Mouse (Mus musculus) adrenal gland, adult 8-10 months (tissue): ENCODE data around the gene Thbs2. TPM values are rescaled to one million over a fixed set of nuclear protein-coding genes. Genes with fewer than 3 reads are reported as not detected.

Source experiments
- DNase-seq: peaks from one replicate; pipeline ENCODE4 v3.0.0; 2022
- total RNA-seq, 4 experiments: library from RNA; stranded (reverse); gene quantifications; 2 replicates each; pipeline ENCODE4 v1.2.4; 2022

The Thbs2 gene
- total RNA-seq, 4 experiments from 2014 or later = 3.5 to 5.4 (median 3.8) TPM

- no peak for DNase-seq
Measured at GRCm38 (mm10) chr17:14696281-14696795, 2.3 kb upstream of the Thbs2 start.

DNA sequence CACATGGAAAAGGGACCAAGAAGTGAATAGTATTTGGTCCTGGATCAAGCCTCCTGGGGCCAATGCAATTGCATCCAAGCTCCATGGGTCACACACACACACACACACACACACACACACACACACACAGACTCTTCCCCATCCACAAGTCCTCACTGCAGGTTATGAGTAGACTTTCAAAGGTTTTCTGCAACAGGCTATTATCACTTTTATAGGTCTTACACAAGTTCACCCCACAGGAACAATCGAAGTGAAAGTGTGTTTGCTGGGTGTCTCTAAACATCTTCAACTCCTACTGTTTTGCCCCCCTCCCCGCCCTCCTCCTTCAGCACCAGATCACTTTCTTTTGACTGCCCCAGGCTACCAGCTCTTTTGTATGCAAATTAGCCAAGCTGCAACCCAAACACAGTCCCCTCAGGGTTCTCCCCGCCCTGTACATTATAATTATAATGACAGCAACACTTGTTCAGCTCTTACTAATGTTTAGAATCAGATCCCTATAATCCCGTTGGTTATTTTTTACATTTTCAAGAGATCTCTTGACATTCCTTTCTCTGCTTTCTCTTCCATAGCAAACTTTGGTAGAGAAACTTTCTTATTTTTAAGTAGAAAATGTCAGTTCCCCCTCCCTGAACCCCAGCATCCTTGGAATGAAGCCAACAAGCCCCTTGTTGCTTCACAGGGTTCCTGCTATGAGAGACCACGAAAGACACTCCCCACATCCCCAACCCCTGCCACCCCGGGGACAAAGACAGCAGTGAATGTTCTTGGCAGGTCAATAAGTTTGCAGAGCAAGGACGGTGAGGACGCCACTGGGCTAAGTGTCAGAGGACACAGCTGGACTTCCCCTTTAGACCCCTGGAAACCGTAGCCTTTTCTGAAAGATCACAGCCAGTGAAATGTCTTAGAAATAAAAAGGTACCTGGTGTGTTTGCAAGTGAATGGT, 714 bp downstream of the Thbs2 start:
- DNase-seq = no peak

- no peak for DNase-seq
Measured at GRCm38 (mm10) chr17:14691901-14692300, 2.1 kb downstream of the Thbs2 start.

- no peak for DNase-seq
Measured at GRCm38 (mm10) chr17:14691197-14691596, 2.8 kb downstream of the Thbs2 start.

DNA sequence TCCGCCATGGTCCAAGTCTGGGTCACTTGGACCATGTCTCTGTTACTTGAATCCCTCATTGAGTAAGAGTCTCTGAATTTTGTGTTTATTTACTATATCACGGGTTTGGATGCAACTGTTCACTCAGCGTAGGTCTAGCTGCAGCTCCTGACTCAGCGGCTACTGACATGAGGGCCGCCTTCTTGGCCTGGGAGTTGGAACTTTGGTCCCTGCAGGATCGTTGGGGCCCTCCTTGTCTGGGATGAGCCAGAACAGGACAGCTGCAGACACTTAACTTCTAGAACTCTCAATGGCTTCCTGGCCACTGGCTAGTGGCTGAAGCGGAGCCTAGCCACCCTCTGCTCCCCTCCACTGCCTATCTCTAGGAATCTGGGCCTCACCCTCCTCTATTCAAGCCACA, 11.2 kb downstream of the Thbs2 start:
- DNase-seq = no peak

- no peak for DNase-seq
Measured at GRCm38 (mm10) chr17:14681047-14681446, 13.0 kb downstream of the Thbs2 start.

DNA sequence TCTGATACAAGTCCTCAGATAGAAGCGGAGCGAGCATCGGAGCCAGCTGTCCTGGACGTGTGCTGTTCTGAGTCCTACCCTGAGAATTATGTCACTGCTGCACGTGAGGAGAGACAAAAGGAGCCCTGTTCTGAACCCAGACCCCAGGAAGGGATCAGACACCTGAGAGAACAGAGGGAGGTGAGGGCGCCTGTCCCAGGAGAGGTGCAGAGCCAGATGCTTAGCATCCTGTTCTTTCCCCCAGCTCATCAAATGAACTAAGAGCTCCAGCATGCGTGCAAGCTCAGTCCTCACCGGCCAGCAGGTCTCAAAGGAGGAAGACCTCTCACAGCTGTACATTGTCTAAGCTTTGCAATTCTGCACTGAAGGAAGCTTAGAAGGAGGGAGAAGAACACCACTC, 16.8 kb downstream of the Thbs2 start:
- no peak for DNase-seq

DNA sequence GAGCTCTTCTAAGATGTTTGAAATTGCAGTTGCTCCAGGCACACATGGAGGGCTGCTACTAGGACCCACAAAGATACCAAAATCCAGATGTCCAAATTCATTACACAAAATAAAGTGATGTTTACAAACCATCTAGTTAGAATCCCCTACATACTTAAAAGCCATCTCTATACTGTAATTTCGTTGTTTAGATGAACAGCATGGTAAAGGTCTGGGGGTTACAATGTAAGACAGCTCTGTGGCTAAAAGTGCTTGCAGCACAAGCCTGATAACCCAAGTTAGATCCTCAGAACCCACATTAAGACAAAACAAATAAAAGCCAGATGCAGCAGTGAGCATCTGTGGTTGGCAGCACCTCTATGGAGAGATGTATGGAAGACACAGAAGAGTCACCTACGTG, 18.5 kb downstream of the Thbs2 start:
- DNase-seq = no peak

DNA sequence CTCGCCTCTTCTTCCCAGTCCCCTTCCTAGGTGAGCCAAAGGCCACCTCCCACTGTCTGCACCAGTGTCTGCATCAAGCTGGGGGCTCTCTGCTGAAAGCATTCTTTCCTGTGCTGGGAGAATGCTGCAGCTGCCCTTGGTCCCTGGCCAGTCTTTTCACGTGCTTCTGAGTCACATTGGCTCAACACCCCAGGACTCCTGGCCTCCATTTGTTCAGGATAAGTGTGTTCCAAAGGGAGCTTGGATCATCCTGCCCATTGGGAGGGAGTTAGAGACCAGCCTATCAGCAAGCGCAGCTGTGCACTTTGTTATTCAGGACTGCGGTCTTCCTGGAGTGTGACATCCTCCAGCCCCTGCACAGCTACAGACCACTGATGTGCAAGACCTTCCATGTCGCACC, 21.6 kb downstream of the Thbs2 start:
- peak; percentile 50 for DNase-seq

DNA sequence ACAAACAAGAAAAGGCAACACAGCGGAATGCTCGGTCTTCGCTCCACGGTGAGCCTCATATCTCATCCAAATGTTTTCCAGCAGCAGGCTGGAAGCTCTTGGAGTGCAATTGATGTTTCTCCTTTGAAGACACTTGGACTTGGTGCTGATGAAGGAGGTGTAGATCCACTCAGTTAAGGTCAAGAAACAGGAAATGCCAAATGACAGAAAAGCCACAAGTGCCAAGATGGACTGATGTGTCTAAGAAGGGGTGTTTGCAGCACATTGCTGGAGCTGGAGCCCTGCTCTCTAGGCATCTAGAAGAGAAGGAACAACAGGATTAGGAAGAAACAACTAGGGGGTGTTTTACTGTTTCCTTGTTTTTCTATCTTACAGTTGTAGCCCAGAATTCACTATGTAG, 26.8 kb downstream of the Thbs2 start:
- no peak for DNase-seq

GRCm38 (mm10) chr17:14666451-14666850, 27.6 kb downstream of the Thbs2 start:
- DNase-seq = no peak

GRCm38 (mm10) chr17:14663366-14663765, 30.7 kb downstream of the Thbs2 start:
- DNase-seq = no peak

- DNase-seq = no peak
Measured at GRCm38 (mm10) chr17:14662409-14662808, 31.6 kb downstream of the Thbs2 start.

DNA sequence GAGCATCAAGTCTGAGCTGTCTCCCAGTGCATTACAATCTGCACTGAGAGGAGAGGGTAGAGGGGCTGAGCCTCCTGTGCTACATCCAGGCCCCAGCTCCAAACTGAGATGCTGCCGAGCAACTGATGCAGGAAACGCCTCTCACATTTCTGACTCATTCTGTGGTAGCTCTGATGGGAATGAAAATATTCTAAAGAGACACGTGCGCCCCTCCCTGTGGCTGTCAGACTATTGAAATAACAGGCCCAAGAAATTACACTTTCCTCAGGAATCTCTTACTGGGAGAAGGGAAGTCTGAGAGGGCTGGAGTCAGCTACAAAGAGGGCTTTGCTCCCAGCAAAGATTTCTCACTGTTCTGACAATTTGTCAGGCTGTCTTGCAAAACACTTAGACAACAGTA, 34.3 kb downstream of the Thbs2 start:
- DNase-seq = no peak

GRCm38 (mm10) chr17:14658123-14658522, 35.9 kb downstream of the Thbs2 start:
- DNase-seq = no peak

- DNase-seq = no peak
Measured at GRCm38 (mm10) chr17:14657123-14657522, 36.9 kb downstream of the Thbs2 start.

DNA sequence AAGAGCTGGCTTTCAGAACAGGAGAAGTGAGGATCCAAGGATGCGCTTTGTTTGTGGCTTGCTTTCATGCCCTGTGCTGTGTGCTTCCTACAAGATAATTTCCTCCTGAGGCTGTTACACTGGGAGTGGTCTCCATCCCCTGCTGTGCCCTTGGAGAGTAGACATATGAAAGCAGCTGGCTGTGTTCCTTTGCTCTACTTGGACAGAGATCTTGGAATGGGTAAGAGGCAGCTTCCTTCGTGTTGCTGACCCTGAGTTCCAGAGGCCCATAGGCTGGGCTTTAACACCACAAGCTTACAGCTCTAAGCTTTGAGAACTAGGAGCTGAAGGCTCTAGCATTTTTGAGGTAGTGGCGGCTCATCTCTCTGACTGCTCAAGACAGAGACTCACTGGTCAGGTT, 39.1 kb downstream of the Thbs2 start:
- DNase-seq = no peak

GRCm38 (mm10) chr17:14652013-14652412, 42.0 kb downstream of the Thbs2 start:
- DNase-seq = no peak

- no peak for DNase-seq
Measured at GRCm38 (mm10) chr17:14647996-14648640, 45.9 kb downstream of the Thbs2 start.

GRCm38 (mm10) chr17:14643996-14644395, 50.0 kb downstream of the Thbs2 start:
- DNase-seq = no peak

DNA sequence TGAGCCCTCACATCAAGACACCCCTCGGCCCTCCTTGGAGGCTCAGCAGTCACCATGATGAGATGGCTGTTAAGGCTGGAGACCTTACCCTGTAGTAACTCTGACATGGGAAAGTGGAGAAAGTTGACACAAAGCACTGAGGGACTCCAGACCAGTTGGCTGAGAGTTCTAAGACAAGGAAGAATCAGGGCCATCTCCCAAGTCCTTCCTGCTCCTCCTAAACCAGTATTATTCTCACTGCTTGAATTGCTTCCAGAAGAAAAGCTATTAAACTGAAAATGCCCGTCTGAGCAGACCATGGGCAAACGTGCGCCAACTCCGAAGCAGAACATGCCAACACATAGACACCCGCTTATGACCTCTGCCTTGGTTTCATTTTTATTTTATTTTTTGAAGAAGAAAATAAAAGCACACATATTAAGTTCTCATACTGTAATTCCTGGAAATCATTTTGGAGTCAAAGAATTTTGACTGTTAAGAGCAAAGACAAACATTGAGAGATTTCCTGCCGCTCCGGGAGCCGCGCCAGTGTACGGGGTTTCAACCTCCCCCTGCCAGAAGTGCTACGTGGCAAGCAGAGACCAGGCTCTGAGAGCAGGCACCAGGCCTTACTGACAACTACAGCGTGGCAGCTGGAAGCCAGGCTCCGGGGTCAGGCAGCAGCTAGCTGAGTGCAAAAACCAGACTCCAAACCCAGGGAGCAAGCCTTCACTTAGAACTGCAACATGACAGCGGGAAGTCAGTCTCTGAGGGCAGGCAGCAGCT, 53.5 kb downstream of the Thbs2 start:
- DNase-seq = no peak

DNA sequence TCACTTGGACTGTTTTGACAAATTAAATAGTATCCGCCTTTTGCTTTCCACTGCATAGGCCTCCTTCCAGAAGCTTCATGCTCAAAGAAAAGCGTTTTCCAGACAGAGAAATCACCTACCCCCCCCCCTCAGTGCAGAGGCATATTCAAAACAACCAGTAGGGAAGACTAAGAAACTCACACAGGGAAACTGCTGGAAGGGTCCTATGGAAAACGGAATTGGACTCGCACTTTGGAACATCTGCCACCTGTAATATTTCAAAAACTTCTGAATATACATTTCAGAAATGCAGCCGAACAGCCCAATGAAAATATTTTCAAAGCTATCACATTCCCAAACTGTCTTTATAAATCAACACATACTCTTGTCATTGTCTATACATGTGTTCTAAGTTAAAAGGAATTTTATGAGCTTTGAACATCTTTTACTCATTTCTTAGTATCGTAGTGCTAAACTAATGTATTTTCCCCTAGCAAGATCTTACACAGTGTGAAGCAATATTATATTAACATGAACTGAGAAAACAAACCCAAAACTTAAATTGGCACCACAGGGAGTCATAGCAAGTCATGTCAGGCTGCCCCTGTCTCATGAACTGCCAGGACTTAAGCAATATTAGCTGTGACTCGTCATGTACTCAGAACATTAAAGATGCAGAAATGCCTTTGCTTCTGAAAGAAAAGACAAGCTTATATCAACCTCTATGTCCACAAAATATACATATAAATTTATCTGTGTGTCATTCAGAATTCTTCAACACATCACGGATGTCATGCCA, 58.3 kb downstream of the Thbs2 start:
- DNase-seq = no peak
